Mouse (Mus musculus) C2C12 (cell line): ENCODE measurements around the gene Tmem190. TPM values are rescaled to one million over a fixed set of nuclear protein-coding genes. Genes with fewer than 3 reads are reported as not detected.

ENCODE experiments used
- H3K27me3 ChIP-seq: one replicate; pipeline ENCODE4 v1.6.1; 2011; ENCODE audit not compliant: control insufficient read depth, insufficient read depth, insufficient read length
- H3K36me3 ChIP-seq: one replicate; pipeline ENCODE4 v1.6.1; 2011; ENCODE audit not compliant: control insufficient read depth, insufficient read depth
- H3K4me3 ChIP-seq: one replicate; pipeline ENCODE4 v1.5.1; 2011; ENCODE audit warnings: mild to moderate bottlenecking, control low read depth; ENCODE audit not compliant: poor library complexity, insufficient read depth, severe bottlenecking
- H3K79me2 ChIP-seq: one replicate; pipeline ENCODE4 v1.6.1; 2011; ENCODE audit not compliant: control insufficient read depth, insufficient read depth
- H3K79me3 ChIP-seq: one replicate; pipeline ENCODE4 v1.6.1; 2011; ENCODE audit warnings: low read depth, control low read depth
- H3ac ChIP-seq: one replicate; pipeline ENCODE3; 2011; ENCODE audit warnings: low read depth; ENCODE audit not compliant: control insufficient read depth, insufficient read length
- CEBPB ChIP-seq: IDR thresholded peaks from one replicate; pipeline ENCODE4 v1.6.1; 2011; ENCODE audit warnings: low read depth, mild to moderate bottlenecking, control low read depth, moderate library complexity
- CTCF ChIP-seq: IDR thresholded peaks from one replicate; pipeline ENCODE4 v1.5.1; 2011; ENCODE audit not compliant: control insufficient read depth, insufficient read depth, insufficient read length
- FOSL1 ChIP-seq: IDR thresholded peaks from one replicate; pipeline ENCODE4 v1.8.0; 2011; ENCODE audit warnings: mild to moderate bottlenecking, low read length; ENCODE audit not compliant: poor library complexity, insufficient read depth, severe bottlenecking
- MAX ChIP-seq: IDR thresholded peaks from one replicate; pipeline ENCODE4 v1.6.1; 2011; ENCODE audit warnings: mild to moderate bottlenecking, control low read depth
- MYOD1 ChIP-seq: IDR thresholded peaks from one replicate; pipeline ENCODE4 v1.6.1; 2011; ENCODE audit warnings: low read depth; ENCODE audit not compliant: control insufficient read depth, insufficient read length
- MYOG ChIP-seq: IDR thresholded peaks from one replicate; pipeline ENCODE4 v1.6.1; 2011; ENCODE audit not compliant: control insufficient read depth, insufficient read length; ENCODE audit errors: extremely low read depth
- USF1 ChIP-seq: IDR thresholded peaks from one replicate; pipeline ENCODE4 v1.6.1; 2011; ENCODE audit warnings: low read depth, mild to moderate bottlenecking, control low read depth, moderate library complexity
- polyA plus RNA-seq: library from polyadenylated mRNA; unstranded; fragments of >200 nt; fragmentation: generic; extraction: Trizol; gene quantifications from one replicate; pipeline ENCODE4 v1.2.1, GENCODE M21; 2012; ENCODE audit warnings: missing spikeins

Gene Tmem190
- polyA plus RNA-seq, 1 experiment: 0.84 TPM

DNA sequence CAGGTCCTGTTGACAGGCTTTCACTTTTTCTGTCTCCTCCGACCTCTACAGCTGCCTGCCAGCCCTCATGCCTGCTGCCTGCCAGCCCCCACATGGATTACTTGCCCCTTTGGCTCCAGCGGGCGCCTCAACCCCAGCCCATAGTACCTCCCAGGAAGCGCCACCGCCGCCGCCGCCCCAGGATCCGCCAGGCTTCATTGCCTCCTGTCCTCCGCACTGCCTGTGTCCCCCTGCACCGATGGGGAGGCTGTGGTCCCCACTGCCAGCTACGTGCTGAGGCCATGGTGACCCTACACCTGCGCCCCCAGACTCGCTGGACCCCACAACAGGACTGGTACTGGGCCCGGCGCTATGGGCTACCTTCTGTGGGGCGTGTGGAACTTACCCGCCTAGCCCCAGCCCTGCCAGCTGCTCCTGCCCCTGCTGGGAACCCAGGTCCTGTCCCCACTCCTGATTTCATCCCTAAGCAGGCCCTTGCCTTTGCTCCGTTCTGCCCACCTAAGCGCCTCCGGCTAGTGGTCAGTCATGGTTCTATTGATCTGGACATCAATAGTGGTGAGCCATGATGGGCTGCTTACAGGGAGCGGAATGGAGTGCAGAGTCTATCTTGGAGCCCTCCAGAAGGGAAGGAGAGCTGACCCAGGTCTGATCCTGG is 36.3 kb upstream of the Tmem190 start:
- Histone ChIP-seq H3K27me3 (no peaks in the 10 kb centered on the region), H3ac (no peak overlapping the region), H3K79me3 (no peaks in the 10 kb centered on the region), H3K79me2 (no peaks in the 10 kb centered on the region), H3K4me3 (no peak overlapping the region), H3K36me3 (no peaks in the 10 kb centered on the region)
- TF ChIP-seq USF1 (no peak), MAX (no peak), MYOG (no peak), CEBPB (no peak), FOSL1 (no peak), CTCF (no peak), MYOD1 (no peak)

DNA sequence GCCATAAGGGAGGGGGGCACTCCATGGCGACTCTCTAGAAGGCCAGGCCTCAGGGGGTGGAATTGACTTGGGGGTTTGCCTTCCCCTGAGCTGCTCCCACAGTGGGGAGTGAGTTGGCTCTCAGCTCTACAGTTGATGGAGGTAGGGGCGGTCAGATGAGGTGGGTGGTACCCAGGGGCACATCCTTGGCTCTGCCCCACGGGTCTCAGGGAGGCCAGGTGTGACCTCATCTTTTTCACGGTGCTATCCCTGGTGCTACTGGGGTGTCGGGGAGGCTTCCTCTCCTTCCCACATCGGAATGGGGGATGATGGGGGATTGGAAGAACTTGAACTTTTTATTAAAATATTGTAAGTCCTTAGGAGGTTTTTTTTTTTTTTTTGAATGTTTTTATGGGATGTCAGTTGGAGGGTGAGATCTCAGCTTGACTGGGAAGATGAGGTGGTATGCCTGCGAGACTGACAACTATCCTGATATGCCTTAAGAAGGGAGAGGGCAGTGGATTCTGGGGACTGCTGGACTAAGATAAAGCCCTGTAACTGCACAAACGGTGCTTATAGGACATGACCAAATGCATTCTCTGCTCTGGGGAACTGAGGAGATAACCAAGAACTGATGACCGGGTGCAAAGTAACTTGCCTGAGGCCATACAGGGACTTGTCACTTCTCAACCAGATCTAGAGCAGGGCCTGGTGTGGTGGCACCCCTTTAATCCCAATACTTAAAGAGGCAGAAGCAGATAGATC is 35.4 kb upstream of the Tmem190 start:
- Histone ChIP-seq H3K79me3 (no peaks in the 10 kb centered on the region), H3ac (no peak overlapping the region), H3K4me3 (no peak overlapping the region), H3K27me3 (peaks cover 4% of the 10 kb centered on the region), H3K79me2 (no peaks in the 10 kb centered on the region), H3K36me3 (no peaks in the 10 kb centered on the region)
- TF ChIP-seq CTCF (no peak), MAX (no peak), FOSL1 (no peak), CEBPB (no peak), MYOG (no peak), USF1 (no peak), MYOD1 (no peak)

DNA sequence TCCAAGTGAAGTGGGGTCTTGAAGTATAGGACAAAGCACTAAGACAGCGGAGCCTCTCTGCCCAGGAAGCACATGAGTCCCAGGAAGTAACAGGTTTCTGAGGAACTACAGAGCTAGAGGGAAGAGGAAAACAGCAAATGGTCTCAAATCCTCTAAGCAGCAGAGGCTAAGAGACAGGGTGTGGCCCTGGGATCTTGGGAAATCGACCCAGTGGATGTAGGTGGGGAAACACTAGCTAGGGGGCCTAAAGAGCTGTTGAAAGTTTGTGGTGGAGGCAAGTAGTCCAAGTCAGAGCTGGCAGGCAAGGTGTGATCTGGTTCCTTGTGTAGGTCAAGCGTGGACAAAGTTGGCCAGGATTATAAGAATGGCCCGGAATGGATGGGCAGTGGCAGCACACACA is 34.4 kb upstream of the Tmem190 start:
- Histone ChIP-seq H3K36me3 (no peaks in the 10 kb centered on the region), H3K4me3 (no peak overlapping the region), H3K27me3 (peaks cover 4% of the 10 kb centered on the region), H3K79me2 (no peaks in the 10 kb centered on the region), H3ac (no peak overlapping the region), H3K79me3 (no peaks in the 10 kb centered on the region)
- no peak for TF ChIP-seq USF1
- no peak for TF ChIP-seq MAX
- TF ChIP-seq CEBPB: no peak
- TF ChIP-seq MYOD1: no peak
- no peak for TF ChIP-seq FOSL1
- no peak for TF ChIP-seq CTCF
- TF ChIP-seq MYOG: no peak

DNA sequence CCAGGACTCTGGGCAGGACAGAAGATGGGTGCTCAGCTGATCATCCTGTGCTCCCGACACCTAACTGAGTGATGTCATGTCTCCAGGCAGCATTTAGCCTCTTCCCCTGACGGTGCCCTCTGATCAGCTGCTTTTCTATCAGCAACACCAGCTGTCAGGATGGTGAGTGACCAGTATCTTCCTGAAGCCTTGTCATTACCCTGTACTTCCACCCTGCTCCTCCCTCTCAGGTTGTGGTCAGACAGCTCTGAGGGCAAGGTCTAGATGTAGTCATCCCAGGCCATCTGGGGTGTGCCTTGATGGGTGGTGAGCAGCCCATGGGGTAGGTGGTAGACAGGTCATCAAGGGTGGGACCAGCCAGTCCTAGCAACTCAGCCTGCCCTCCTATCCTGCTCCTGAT is 33.6 kb upstream of the Tmem190 start:
- H3K36me3 ChIP-seq: no peaks in the 10 kb centered on the region
- H3K79me3 ChIP-seq: no peaks in the 10 kb centered on the region
- H3K27me3 ChIP-seq: peaks cover 4% of the 10 kb centered on the region
- TF ChIP-seq MAX (no peak), MYOG (no peak), USF1 (no peak), FOSL1 (no peak), CTCF (no peak), MYOD1 (no peak), CEBPB (no peak)
- H3K4me3 ChIP-seq: no peak overlapping the region
- no peak overlapping the region for H3ac ChIP-seq
- H3K79me2 ChIP-seq: no peaks in the 10 kb centered on the region

DNA sequence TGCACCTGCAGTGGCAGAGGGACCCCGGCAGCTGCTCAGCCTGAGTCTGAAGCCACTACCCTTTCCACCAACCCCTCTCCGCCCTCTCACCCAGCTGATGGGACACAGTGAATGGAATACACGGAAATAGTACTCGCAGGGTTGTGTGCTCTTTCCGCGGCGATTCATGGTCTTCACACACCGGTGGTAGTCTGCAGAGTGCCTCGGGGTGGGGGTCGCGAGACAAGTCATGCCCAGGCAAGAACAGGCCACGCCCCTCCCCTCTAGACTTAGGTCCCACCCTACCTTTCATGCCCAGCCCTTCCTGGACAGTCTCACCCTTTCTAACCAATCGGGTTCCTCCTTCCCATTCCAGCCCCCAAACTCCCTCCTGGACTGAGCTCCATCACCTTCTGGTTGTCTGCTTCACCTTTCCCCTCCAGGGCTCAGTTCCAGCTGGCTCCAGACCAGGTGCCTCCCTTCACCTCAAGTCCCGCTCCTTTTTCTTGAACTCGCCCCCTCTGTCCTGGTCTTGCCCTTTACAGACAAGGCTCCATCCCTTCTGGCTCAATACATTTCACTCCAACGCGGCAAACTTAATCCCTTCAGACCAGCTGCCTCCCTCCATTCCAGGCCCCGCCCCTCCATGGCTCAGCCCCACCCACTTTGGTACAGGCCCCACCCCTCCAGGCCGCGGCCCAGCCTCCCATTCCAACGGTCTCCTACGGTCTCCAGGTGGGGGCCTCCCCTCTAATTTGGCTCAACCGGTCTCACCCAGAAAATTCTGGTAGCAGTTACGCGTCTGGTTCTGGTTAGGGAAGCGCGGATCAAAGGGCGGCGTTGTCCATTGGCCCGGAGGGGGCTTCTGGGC is 30.5 kb upstream of the Tmem190 start:
- TF ChIP-seq MYOD1 (no peak), MYOG (no peak), USF1 (no peak), MAX (no peak), CTCF (no peak), FOSL1 (no peak), CEBPB (no peak)
- Histone ChIP-seq H3K79me2 (no peaks in the 10 kb centered on the region), H3K36me3 (no peaks in the 10 kb centered on the region), H3K4me3 (no peak overlapping the region), H3K79me3 (no peaks in the 10 kb centered on the region), H3K27me3 (peaks cover 4% of the 10 kb centered on the region), H3ac (no peak overlapping the region)
